Mouse (Mus musculus): ENCODE measurements around the gene Xxylt1. TPM values are rescaled to one million over a fixed set of nuclear protein-coding genes. Genes with fewer than 3 reads are reported as not detected.

Gene Xxylt1
- total RNA-seq, 2 experiments from 2014 or later = 2.0 to 6.2 TPM

DNA sequence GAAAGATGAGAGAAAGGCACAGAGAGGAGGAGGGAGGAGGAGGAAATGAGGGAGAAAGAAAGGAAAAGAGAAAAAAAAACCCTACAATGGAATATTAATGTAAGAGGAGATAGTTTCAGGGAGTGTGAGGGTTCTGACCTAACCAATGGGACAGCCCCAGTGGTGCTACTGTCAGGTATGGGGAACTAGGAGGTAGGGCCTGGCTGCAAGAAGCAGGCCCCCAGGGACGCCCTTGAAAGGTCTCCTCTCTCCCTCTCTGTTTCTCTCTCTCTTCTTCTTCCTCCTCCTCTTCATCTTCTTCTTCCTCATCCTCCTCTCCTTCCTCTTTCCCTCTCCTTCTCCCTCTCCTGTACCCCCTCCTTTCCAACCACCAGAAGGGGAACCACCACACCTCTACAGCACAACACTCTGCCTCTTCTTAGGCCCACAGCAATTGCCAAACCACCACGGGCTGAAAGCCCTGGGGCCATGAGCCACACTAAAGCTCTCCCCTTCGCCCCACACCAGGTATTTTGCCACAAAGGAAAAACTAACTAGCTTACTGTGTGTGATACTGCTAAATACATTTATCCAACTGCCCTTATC is 6.8 kb downstream of the Xxylt1 start:
- no peak for DNase-seq
- Histone ChIP-seq H3K4me3 (no peak overlapping the region), H3K27ac (no peak overlapping the region)
- no peak for TF ChIP-seq CTCF (IDR thresholded peaks at IDR 0.05)
- intact Hi-C loops (cut with DNase I) = loop anchor here (5.0 kb wide), 2 partner anchors 142 to 202 kb away; no protein-coding TSS in a partner anchor

DNA sequence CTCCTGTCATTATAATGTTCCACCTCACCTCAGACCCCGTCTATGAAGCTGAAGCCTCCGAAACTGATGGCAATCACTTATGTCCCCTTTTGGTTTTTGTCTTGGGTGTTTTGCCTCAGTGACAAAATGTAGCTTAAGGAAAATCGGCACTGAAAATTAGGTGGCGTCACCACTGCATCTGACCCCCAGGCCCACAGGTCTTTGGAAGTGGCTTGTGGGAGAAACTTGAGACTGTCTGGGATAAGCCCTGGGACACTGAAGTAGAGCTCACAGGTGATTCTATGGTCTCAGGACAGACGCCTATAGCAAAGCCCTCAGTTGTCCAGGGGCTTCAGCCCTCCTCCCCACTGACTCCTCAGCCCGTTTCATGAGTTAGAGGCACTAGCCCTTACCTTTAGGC is 9.5 kb downstream of the Xxylt1 start:
- no peak overlapping the region for H3K4me3 ChIP-seq

DNA sequence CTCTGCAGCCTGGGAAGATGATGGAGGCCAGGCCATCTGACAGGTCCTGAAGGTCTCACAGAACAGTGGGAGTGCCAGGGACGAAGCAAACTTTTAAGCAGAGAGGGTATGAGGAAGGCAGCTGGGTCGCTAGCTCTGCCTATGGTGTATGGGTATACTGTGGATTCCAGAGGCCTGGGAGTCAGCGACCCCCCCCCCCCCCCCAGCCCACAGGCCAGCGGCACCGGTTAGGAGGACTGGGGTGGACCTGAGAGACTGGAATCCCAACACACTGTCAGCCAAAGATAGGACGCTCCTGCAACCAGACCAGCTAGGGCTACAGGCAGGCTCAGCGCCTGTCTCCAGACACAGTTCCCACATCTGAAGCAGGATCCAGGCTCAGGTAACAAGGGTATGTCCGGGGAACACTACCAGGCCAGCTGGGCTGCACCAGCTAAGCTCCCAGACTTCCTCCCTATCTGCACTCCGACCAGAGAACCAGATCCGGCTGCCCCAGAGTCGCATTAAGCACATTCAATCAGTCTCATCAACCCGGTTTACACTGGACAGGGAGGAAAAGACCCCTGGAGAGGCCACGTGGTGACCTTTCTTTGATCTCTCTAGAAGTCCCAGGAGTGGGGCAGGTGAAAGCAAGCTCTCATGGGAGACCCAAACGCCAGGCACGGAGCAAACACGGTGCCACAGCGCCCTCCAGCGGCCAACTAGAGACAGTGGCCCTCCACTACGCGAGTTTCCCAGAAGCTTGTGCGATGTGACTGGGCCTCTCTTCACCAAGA is 10.7 kb downstream of the Xxylt1 start:
- peak overlapping the region; percentile 60 for H3K27ac ChIP-seq
- TF ChIP-seq CTCF (IDR thresholded peaks at IDR 0.05) = peak; percentile 98
- intact Hi-C loops (cut with DNase I) = loop anchor here (1.0 to 5.0 kb wide), 3 partner anchors 138 to 473 kb away; no protein-coding TSS in a partner anchor
- H3K4me3 ChIP-seq = peak overlapping the region; percentile 59
- DNase-seq = peak; percentile 86

More for the DNA sequence above, 9.5 kb downstream of the Xxylt1 start:
- intact Hi-C loops (cut with DNase I) = loop anchor here (1.0 to 5.0 kb wide), 3 partner anchors 139 to 474 kb away; no protein-coding TSS in a partner anchor
- TF ChIP-seq CTCF (IDR thresholded peaks at IDR 0.05) = no peak
- H3K27ac ChIP-seq = no peak overlapping the region
- DNase-seq = no peak

DNA sequence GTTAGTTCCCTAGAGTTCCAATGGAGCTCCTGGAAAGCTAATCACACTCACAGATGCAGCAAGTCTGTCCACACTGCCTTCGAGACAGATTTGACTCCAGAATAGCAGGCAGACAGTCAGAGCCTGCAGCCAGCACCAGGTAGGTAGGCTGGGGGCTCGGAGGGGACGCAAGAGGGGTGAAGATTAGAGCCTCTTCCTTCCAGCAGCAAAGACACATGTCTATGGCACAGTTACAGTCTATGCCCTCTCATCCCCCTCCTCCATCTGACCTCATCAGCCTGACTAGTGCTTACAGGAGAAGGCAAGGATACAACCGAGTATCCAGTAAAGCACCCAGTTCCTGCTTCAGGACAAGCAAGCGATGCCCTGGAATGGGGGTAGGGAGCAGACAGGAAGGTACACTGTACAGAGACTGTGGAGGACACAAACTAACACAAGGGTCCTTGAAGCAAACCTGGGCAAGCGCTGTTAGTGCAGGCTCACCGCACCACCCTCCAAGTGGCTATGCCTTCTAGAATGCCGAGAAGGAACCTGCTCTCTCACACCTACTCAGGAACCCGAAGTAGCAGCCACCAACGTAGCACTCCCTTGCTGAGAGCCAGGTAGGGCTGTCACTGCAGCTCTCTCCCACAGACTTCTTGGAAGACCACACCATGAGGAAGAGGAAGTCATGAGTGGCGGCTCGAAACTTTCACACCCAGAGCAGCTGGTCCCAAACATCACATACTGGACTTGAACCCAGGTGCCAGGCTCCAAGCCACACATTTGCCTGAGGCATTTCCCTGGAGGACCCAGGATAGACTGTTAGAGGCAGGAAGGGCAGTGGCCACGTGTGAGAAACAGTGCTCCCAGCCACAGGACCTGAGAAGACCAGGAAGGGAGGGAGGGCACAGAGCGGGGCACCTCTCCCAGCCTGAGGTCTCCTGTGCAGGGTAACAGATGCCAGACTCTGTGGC is 11.7 kb downstream of the Xxylt1 start:
- Histone ChIP-seq H3K27ac (peak overlapping the region; percentile 60), H3K4me3 (no peak overlapping the region)
- intact Hi-C loops (cut with DNase I) = loop anchor here (5.0 kb wide), 2 partner anchors 137 to 197 kb away; no protein-coding TSS in a partner anchor
- TF ChIP-seq CTCF (IDR thresholded peaks at IDR 0.05) = no peak
- DNase-seq = no peak

DNA sequence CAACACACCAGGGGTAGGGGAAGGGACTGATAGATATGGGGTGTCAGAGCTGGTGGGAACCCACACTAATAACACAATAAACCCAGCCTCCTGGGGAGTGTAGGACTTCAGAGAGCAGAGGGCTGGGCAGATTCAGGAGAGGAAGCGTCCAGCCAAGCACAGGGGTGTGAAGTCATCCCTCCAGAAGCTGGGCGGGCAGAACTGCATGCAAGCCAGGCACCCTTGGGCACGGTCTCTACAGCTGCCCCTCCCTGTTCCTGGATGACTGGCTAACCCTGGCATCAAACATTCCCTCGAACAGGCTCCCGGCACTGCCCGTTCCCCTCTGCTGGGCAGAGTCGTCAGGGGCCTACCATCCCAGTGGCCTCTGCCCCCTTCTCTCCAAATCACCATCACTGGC is 13.0 kb downstream of the Xxylt1 start:
- H3K27ac ChIP-seq = peak overlapping the region; percentile 84
- no peak overlapping the region for H3K4me3 ChIP-seq
- DNase-seq = peak; percentile 50
- intact Hi-C loops (cut with DNase I) = no loop called here
- TF ChIP-seq CTCF (IDR thresholded peaks at IDR 0.05) = no peak

DNA sequence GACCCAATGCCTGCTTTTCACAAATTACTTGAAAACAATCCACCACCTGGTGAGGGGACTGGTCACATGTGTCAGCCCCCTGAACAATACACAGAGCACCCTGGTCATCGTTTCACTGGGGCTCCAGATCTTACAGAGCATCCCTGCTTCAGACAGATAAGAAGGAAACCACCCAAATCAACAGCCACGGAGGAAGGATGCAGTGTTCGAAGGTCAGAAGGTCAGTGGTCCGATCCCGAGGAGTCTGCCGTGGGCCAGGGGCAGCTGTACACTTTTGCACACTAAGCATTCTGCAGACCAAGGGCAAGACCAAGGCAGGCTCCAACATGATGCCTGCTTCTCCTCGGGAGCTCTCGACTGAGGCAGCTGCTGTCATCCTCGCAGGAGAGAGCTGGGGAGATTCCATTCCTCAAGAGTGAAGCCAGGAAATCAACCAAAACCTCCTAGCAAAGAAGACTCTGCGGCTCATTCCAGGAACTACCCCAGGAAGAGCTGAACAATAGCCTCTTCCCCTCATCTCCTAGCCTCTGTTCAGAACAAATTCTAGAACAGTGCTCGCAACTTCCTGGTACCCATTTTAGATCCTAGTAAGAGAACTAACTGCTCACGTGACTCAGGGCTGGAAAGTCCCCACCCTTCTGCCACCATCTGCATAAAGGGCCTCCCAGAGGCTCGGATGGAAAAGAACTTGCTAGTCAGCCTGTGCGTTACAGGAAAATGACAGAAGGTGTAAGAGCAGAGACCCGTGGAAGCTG is 14.7 kb downstream of the Xxylt1 start:
- TF ChIP-seq CTCF (IDR thresholded peaks at IDR 0.05) = no peak
- Histone ChIP-seq H3K4me3 (peak overlapping the region; percentile 17; the same call in 1 of the 2 replicates), H3K27ac (peak overlapping the region; percentile 84)
- intact Hi-C loops (cut with DNase I) = loop anchor here (2.0 kb wide), 1 partner anchor 88 kb away; no protein-coding TSS in a partner anchor
- no peak for DNase-seq

DNA sequence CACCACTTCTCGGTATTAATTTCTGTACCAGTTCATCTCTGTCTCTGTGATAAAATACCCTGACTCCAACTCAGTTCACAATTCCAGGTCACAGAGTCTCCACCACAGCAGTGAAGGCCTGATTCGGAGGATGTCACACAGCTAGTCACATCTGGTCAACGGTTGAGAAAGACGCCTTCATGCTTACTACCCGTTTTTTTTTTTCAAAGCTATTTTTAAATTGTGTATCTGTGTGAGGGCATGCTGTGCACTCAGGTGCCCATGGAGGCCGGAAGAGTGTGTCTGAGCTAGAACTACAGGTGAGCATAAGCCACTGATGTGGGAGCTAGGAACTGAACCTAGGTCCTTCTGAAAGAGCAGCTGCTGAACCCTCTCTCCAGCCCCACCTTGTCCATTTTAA is 16.4 kb downstream of the Xxylt1 start:
- no peak for DNase-seq
- TF ChIP-seq CTCF (IDR thresholded peaks at IDR 0.05) = no peak
- Histone ChIP-seq H3K4me3 (no peak overlapping the region), H3K27ac (no peak overlapping the region)
- intact Hi-C loops (cut with DNase I) = no loop called here

DNA sequence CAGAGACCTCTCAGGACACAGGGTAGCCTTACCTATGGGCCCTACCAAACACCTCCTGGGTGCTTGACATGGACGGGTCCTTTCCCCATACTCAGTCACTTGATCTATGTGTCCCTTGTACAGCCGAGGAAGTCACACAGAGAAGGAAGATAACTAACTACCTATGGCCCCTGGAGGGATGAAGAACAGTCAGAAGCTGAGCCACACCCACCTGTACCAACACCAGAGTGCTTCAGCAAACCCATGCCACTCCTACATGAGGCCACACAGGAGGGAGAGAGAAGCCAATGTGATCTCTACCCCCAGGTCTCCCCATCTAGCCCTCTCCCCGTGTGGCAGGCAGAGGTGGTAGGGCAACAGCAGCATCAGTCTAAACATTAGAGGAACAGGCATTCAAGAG is 18.3 kb downstream of the Xxylt1 start:
- intact Hi-C loops (cut with DNase I) = no loop called here
- Histone ChIP-seq H3K27ac (no peak overlapping the region), H3K4me3 (no peak overlapping the region)
- no peak for TF ChIP-seq CTCF (IDR thresholded peaks at IDR 0.05)
- DNase-seq = no peak

DNA sequence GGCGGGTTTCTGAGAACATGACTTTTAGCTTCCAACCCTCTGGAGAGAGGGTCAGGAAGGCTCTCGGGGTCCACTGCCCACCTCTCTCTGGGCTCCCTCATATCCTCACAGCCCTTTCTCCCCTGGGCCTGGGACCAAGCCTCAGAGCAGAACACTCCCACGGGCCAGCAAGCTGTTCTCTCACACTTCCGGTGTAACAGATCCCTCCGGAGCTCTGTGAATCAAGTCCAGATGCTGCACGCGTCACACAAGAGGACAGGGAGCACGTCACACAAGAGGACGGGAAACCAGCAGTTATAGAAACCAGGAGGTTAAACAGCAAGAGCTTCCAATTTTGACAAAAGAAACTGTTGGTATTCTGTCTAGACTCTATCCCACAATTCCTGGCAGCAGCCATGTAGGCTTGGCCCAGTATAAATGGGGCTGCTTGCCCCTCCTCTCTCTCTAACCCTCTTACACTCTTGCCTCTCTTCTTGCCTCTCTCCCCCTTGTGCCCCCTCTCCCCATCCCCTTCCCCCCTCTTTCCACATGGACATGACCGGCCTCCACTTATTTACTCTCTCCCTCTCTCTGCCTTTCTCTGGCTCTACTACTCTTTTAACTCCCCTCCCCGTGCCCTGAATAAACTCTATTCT is 19.9 kb downstream of the Xxylt1 start:
- peak; percentile 44 for DNase-seq
- intact Hi-C loops (cut with DNase I) = no loop called here

DNA sequence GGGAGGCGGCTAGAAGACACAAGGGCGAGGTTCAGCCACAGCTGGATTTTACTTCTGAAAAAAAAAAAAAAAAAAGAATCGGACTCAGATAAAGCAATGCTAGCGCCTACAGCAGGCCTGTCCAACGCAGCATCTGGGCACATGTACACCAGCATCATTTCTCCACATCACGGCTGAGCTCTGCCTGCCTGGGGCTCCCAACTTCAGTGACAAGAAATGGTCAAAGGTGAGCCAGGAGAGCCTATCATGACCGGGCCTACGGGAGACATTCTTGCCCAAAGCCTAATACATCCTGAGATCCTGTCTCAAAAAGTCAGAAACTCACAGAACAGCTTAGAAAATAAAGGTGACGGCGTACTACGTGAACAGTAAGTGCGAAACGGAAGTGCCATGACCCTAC is 20.5 kb downstream of the Xxylt1 start:
- Histone ChIP-seq H3K4me3 (no peak overlapping the region), H3K27ac (no peak overlapping the region)
- DNase-seq = no peak
- no peak for TF ChIP-seq CTCF (IDR thresholded peaks at IDR 0.05)
- intact Hi-C loops (cut with DNase I) = no loop called here

More for the DNA sequence above, 19.9 kb downstream of the Xxylt1 start:
- no peak for TF ChIP-seq CTCF (IDR thresholded peaks at IDR 0.05)
- peak overlapping the region; percentile 53 for H3K27ac ChIP-seq
- H3K4me3 ChIP-seq = no peak overlapping the region

DNA sequence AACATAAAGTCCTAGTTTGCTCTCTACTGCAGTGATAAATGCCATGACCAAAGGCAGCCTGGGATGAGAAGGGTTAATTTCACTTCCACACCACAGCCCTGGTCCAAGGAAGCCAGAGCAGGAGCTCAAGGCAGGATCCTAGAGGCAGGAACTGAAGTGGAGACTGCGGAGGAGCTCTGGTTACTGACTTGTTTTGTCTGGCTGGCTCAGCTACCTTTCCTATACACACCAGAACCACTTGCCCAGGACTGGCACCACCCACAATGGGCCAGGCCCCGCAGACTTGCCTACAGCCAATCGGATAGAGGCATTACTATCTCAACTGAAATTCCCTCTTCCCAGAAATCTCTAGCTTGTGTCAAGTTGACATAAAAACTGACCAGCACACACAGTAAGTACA is 21.0 kb downstream of the Xxylt1 start:
- intact Hi-C loops (cut with DNase I) = no loop called here
- Histone ChIP-seq H3K4me3 (no peak overlapping the region), H3K27ac (no peak overlapping the region)
- no peak for TF ChIP-seq CTCF (IDR thresholded peaks at IDR 0.05)
- no peak for DNase-seq
